Mouse (Mus musculus) brain, embryonic 14.5 days (tissue): ENCODE data around the gene Slc30a7. TPM values are rescaled to one million over a fixed set of nuclear protein-coding genes. Genes with fewer than 3 reads are reported as not detected.

Source experiments
- DNase-seq: peaks from one replicate; pipeline ENCODE4 v3.0.0-alpha.2; 2011; ENCODE audit warnings: low read depth
- CTCF ChIP-seq: fragments of 200-500 bp; IDR thresholded peaks from 2 replicates; pipeline ENCODE4 v1.5.1; 2012; ENCODE audit warnings: inconsistent platforms, mild to moderate bottlenecking, moderate library complexity, borderline replicate concordance; ENCODE audit not compliant: insufficient read depth, insufficient read length; ENCODE audit errors: extremely low read depth
- POLR2A ChIP-seq: fragments of 200-500 bp; IDR thresholded peaks from 2 replicates; pipeline ENCODE4 v1.6.1; 2012; ENCODE audit warnings: mild to moderate bottlenecking, inconsistent platforms, borderline replicate concordance; ENCODE audit not compliant: poor library complexity, insufficient read depth, insufficient read length, severe bottlenecking; ENCODE audit errors: extremely low read depth
- polyA plus RNA-seq: library from polyadenylated mRNA; depleted of rRNA; stranded (reverse); fragments of >200 nt; gene quantifications from 2 replicates; pipeline ENCODE4 v1.2.3, GENCODE M21; 2012

The Slc30a7 gene
- polyA plus RNA-seq, 1 experiment = 21.8 TPM

DNA sequence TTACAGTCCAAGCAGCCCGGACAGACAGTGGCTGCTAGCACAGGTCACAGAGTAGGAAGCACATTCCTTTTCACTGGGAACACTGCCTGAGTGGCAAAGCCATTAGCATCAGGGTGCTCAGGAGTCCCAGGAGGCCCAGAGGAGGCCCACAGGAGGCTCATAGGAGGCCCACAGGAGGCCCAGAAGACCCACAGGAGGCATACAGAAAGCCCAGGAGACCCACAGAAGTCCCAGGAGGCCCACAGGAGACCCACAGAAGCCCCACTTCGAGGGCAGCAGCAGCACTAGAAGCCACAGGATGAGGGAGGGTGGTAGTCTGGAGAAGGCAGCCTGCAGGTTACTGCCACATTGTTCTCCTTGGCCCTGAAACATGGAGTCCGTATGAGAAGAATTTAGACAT, 54.1 kb downstream of the Slc30a7 start:
- TF ChIP-seq POLR2A = no peak
- no peak for TF ChIP-seq CTCF
- DNase-seq = no peak

DNA sequence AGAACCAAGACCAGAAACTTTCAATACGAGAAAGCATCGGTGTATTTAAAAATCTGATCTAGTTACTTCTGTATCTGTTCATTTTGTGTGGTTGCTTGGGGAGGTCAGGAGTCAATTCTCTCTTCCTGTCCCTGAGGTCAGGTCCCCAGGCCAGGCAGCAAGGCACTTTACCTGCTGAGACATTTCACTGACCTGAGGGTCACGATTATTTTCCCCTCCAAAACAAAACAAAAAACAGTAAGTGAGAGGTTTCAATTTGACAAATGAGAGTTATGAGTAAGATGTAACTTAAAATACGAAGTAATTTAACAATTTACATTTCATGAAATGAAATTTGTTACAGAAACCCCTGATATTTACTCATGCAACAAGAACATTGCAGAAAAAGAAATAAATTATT, 54.9 kb downstream of the Slc30a7 start:
- TF ChIP-seq CTCF (no peak), POLR2A (no peak)
- no peak for DNase-seq

DNA sequence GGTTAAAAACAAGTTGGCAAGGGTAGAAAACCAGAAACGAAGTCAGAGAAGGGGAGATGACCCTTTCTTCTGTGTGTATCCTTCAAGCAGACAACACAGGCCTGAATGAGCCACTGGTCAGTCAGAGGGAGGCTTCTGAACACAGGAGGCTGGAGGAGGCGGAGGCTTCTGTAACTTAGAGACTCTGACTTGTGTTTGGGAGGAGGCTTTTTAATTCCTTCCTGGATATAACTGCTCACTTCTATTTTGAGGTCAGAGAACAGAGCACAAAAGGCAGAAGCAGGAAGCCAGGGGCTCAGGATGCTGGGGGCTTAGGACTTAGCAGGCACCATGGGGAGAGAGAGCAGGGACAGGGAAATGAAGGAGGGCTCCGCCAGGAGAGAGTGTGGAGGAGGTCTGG, 56.0 kb downstream of the Slc30a7 start:
- no peak for DNase-seq
- TF ChIP-seq POLR2A (no peak), CTCF (no peak)

DNA sequence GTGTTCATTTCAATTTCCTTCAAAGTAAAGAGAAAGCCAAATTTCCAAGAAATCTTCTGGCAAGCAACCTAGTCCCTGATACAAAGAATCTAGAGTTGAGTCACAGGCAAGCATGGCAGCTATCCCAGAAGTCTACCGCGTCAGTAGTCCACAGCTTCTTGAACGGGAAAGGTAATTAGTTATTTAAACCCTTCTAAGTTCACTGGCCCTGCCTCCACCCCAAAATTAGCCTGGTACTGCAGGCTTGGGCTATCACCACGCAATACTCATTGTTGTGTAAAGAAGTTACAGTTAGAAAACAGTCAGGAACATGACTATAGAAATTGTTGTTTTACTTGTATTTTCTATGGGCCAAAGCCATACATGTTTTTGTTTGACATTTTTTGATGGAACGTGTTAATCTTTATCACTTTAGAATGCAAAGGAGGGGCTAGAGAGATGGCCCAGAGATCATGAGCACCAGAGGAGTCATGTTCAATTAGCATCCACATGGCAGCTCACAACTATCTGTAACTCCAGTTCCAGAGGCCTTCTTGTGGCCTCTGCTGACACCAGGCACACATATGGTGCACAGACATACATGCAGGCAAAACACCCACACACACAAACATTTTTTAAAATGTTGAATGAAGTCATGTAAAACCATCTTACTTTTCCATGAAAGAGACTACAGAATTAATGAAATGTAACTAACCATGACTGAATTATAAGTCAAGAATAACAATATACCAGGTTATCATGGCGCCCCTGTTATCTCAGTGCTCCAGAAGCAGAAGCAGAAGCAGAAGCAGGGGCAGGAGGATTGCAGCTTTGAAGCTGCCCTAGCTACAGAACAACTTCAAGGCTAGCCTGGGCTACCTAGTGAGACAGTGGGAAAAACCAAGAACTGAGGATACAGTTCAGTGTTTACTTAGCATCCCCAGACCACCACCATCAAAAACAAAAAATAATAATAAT, 57.0 kb downstream of the Slc30a7 start:
- TF ChIP-seq POLR2A = no peak
- TF ChIP-seq CTCF = no peak
- DNase-seq = no peak

DNA sequence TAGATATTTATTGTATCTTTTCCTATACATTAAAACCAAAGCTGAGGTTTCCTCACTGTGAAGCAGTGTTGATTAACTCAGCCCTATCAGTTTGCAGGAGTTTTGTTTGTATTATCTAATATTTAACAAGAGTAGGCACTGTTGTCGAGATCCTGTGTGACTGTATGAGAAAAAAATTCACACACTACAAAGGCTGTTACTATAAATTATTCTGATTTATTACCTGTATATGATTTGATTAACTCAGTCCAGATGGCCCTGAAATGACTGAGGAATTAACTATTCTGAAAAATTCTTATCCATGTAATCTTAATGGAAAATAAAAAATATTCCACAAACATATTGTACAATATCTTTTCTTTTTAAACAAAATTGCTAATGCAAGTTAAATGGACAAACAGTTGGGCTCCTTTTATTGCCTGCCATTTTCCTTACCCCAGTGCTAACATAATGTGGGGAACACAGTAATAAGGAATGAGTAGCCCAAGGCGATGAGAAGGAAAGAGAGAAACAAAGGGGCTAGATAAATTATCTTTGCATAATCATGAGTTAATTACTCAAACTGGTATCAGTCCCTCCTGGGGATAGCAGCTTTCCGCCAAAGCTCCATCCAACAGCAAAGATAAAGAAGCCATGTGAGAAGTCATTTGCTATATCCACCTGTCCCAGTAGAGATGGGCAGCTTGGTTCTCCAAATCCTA, 57.8 kb downstream of the Slc30a7 start:
- TF ChIP-seq POLR2A (no peak), CTCF (no peak)
- DNase-seq = peak; percentile 87

DNA sequence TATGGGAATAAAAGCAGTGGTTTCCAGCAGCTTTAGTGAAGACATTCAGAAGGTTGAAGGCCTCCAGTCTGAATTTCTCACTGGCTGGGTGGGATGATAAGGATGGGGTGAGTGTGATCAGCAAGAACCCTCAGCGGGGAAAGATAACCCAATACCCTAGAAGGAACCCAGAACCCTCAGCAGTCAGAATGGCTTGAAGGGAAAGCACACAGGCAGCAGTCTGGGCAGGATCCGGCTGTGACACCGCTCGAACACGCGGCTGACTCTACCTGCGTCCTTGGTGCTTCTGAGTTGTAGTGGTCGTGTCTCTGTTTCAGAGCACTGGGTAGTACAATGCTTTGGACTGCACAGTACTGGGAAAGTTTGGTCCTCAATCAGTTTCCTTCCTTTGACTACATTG, 60.9 kb downstream of the Slc30a7 start:
- TF ChIP-seq POLR2A (no peak), CTCF (no peak)
- DNase-seq = no peak

DNA sequence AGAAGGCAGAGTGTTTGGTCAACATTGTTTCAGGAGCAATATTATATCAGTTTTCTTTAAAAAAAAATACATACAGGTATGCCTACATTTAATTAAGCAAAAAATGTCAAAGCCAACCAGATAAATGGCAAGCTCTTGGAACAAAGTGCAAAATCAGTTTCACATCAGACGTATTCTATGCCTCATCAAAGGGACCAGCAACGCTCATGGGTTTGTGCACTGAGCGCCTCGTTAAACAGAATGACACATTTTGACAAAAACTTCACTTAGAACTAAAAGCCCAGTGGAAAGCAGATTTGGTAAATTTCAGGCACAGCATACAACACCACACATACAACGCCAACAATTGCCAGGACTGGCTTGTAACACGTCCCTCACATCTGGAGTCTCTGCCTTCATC, 62.8 kb downstream of the Slc30a7 start:
- DNase-seq = no peak
- TF ChIP-seq CTCF = no peak
- TF ChIP-seq POLR2A = no peak

DNA sequence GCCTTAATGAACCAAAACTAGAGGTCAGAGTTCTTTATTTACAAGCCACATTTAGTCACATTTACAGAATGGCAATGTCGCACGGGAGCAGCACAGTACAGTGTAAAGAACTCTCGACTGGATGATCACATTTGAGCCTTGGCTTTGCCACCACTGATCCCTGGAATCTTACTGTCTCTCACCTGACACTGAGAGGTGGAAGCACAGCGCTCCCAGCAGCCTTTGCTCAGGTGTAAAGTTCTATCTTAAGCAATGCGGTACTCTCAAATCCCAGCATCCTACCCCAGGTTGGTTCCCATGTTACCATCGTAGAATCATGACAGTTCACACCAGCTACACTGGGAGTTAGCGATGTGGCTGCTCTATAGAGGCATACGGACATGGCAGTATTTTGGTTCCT, 65.7 kb downstream of the Slc30a7 start:
- TF ChIP-seq CTCF = no peak
- no peak for DNase-seq

DNA sequence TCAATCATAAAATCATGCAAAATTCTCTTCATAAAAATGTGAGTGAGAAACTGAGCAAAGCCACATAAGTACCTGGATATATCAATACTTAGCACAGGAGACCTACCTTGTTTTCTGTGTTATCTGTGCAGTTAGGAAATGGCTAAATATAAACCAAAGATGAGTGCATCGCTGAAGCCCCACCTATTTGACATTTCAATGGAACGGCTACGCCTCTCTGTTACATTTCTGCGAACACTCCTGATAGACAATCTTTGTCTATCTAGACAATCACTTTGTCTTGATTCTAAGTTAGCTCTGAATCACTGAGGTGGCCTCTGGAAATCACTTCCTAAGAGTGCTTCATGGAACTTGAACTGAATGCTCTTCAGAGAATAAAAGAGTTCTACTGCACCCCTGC, 66.7 kb downstream of the Slc30a7 start:
- DNase-seq = no peak
- TF ChIP-seq CTCF = no peak
- no peak for TF ChIP-seq POLR2A

DNA sequence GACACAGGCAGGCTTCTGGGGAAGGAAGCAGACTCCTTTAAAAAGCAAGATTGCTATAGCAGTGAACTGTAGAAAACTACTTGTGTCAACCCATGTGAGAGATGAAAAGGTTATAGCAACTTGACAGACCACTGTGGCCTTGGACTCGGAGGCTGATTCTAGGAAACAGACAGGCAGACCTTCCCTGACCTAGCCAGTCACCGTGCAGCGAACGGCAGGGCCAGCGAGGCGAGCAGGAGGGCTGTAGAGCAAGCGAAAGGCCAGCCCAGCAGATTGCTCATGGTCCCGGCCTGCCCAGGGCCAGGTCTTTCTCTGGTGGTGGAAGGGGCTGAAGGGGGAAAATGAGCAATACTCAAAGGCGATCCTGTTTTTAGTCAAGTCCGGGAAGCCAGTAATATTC, 69.4 kb downstream of the Slc30a7 start:
- TF ChIP-seq POLR2A (no peak), CTCF (no peak)
- DNase-seq = no peak

DNA sequence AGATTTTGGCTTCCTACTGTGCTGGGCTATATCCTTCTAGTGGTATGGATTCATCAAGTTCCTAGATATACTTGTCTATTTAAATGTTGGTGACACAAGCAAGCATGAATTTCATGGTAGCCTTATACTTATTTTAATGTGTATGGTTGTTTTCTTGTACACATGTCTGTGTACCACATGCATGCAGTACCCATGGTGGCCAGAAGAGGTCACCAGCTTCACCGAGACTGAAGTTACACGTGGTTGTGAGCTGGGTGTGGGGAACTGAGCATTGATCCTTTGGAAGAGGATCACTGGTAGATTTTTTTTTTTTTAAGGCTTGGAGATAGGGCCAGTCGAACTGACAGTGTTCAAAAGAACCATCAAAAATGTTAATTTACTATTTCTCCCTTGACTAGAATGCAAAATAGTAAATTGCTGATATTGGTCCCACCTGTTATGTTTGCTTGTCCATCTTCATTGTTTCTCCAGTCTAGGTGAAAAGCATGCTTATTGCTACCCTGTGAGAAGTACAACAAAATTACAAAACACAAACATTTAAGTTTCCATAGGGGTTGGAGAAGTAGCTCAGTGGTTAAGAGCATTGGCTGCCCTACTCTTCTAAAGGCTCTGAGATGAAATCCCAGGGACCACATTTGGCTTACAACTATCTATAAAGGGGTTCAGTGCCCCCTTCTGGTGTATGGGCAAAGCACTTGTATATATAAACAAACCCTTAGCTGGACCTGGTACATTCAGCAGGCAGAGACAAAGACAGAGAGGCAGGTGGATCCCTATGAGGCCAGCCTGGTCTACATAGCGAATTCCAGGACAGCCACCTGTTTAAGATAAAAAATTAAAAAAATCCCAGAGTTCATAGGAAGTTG, 70.2 kb downstream of the Slc30a7 start:
- DNase-seq = peak; percentile 31
- TF ChIP-seq POLR2A (no peak), CTCF (peak; percentile 72; the same call in 1 of the 2 replicates)
